In the genomic region with DNA sequence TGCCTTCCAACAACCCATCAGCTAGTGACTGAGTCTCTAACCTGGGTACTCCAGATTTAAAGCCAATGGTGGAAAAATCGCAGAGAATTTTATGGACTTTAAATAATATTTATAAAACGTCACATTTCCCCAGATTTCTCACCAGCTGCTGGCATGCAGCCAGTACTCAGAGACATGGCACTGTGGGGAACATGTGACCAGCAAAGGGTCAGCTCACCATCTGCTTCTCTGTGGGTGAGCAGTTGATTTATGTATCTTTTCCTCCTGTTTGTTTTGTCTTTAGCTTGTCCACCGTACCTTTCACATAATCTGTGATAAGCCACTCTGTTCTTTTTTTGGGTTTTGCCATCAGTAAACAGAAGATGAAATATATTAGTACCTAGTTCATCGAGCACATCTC, we compare ENCODE assay signal across 25 mouse cellular contexts.
DNase-seq lines count a peak whose midpoint lies in the region; ATAC-seq and TF ChIP-seq lines count a peak whose summit lies in the region.
"Had no signal": no experiment of that assay in that cellular context is flagged by ENCODE, and none has a peak within 500 bp of the region (broad histone marks: within the 10 kb centered on the region; RNA-seq: fewer than 3 reads in every experiment).

No protein-coding gene starts in this region.

- H3K4me1 ChIP-seq in forebrain, embryonic 14.5 days (ENCODE audit: control insufficient read depth, insufficient read depth, low read length), result no peaks in the 10 kb centered on the region
- H3K4me1 ChIP-seq in forebrain, embryonic 10.5 days, result no peaks in the 10 kb centered on the region
- H3K4me1 ChIP-seq in lung, embryonic 14.5 days (ENCODE audit: insufficient read depth), result no peaks in the 10 kb centered on the region
- H3K4me1 ChIP-seq: embryonic facial prominence, embryonic 15.5 days; limb, embryonic 13.5 days; liver, embryonic 13.5 days; midbrain, embryonic 13.5 days; neural tube, embryonic 15.5 days; stomach, embryonic 15.5 days had no signal

- H3K9ac ChIP-seq in forebrain, embryonic 14.5 days (ENCODE audit: low read length), result no peak overlapping the region
- H3K9ac ChIP-seq in lung, embryonic 14.5 days, result no peak overlapping the region
- H3K9ac ChIP-seq: embryonic facial prominence, embryonic 15.5 days; limb, embryonic 13.5 days; liver, embryonic 13.5 days; lung, embryonic 15.5 days; midbrain, embryonic 13.5 days; neural tube, embryonic 15.5 days; stomach, embryonic 15.5 days had no signal

- H3K27ac ChIP-seq in forebrain, embryonic 14.5 days (ENCODE audit: low read depth, low read length), result no peak overlapping the region
- H3K27ac ChIP-seq in forebrain, embryonic 10.5 days, result no peak overlapping the region
- no peak overlapping the region for H3K27ac ChIP-seq in lung, embryonic 14.5 days (ENCODE audit: low read depth)
- H3K27ac ChIP-seq: embryonic facial prominence, embryonic 15.5 days; heart, embryonic 10.5 days; limb, embryonic 13.5 days; liver, embryonic 13.5 days; lung, embryonic 15.5 days; midbrain, embryonic 13.5 days; neural tube, embryonic 15.5 days; stomach, embryonic 15.5 days had no signal

- 76% methylated on average over 4 of the region's 4 CpGs for WGBS in forebrain, embryonic 14.5 days
- 88% methylated on average over 4 of the region's 4 CpGs for WGBS in forebrain, embryonic 10.5 days
- 33% methylated on average over 4 of the region's 4 CpGs for WGBS in lung, embryonic 14.5 days

- ATAC-seq in forebrain, embryonic 14.5 days, result no peak; the same call in 1 of the 2 replicates
- no peak for ATAC-seq in lung, embryonic 14.5 days (ENCODE audit: insufficient read depth)
- ATAC-seq: CD4-positive, CD25-positive, alpha-beta regulatory T cell, adult 4 months; inflammation-experienced regulatory T-cells, adult 6 months; midbrain, embryonic 13.5 days had no signal

- TF ChIP-seq CTCF in lung, embryonic 14.5 days (IDR thresholded peaks at IDR 0.05; ENCODE audit: low read depth), result no peak

- peaks cover 47% of the 10 kb centered on the region for H3K36me3 ChIP-seq in forebrain, embryonic 14.5 days (ENCODE audit: control insufficient read depth, insufficient read depth, low read length)
- peaks cover 40% of the 10 kb centered on the region for H3K36me3 ChIP-seq in forebrain, embryonic 10.5 days (replicated peaks)
- peaks cover 73% of the 10 kb centered on the region for H3K36me3 ChIP-seq in lung, embryonic 14.5 days (ENCODE audit: insufficient read depth)

- peak; percentile 53 for DNase-seq in forebrain, embryonic 14.5 days (ENCODE audit: low spot score)
- DNase-seq in forebrain, embryonic 10.5 days (ENCODE audit: extremely low spot score, low spot score), result no peak
- DNase-seq in lung, embryonic 14.5 days, result peak; percentile 60
- no peak for DNase-seq in lung, postnatal 4 days
- peak; percentile 85 to 89 for DNase-seq in cerebellum, adult 18-20 months
- DNase-seq in cerebellum, postnatal 25 days, result peak; percentile 85 to 91
- no peak for DNase-seq in gastrocnemius, adult 8-10 months (ENCODE audit: low spot score in 2 of 2)
- DNase-seq in c-Kit-positive CD71-positive TER-119-positive erythroid progenitor cells, embryonic 14.5 days (ENCODE audit: low spot score), result no peak
- DNase-seq: adrenal gland, postnatal 25 days; gastrocnemius, postnatal 36 days; heart, postnatal 10 days; kidney, adult 8-10 months; layer of hippocampus, adult 9-11 months; liver, embryonic 13.5 days; thymus, adult 18-20 months; thymus, postnatal 4 days had no signal

- no peak overlapping the region for H3K4me3 ChIP-seq in forebrain, embryonic 14.5 days (ENCODE audit: low read depth, low read length)
- H3K4me3 ChIP-seq in forebrain, embryonic 10.5 days, result no peak overlapping the region
- H3K4me3 ChIP-seq in lung, embryonic 14.5 days (ENCODE audit: low read depth, low read length), result no peak overlapping the region
- H3K4me3 ChIP-seq: embryonic facial prominence, embryonic 15.5 days; heart, embryonic 10.5 days; limb, embryonic 13.5 days; liver, embryonic 13.5 days; lung, embryonic 15.5 days; midbrain, embryonic 13.5 days; neural tube, embryonic 15.5 days; stomach, embryonic 15.5 days had no signal

- no peaks in the 10 kb centered on the region for H3K9me3 ChIP-seq in forebrain, embryonic 14.5 days (replicated peaks; ENCODE audit: control insufficient read depth, low read length)
- no peaks in the 10 kb centered on the region for H3K9me3 ChIP-seq in forebrain, embryonic 10.5 days
- no peaks in the 10 kb centered on the region for H3K9me3 ChIP-seq in lung, embryonic 14.5 days (ENCODE audit: low read depth, low read length)
- H3K9me3 ChIP-seq: embryonic facial prominence, embryonic 15.5 days; heart, embryonic 10.5 days; limb, embryonic 13.5 days; liver, embryonic 13.5 days; lung, embryonic 15.5 days; midbrain, embryonic 13.5 days; neural tube, embryonic 15.5 days; stomach, embryonic 15.5 days had no signal

- H3K27me3 ChIP-seq in forebrain, embryonic 14.5 days (replicated peaks; ENCODE audit: control insufficient read depth, insufficient read depth, low read length), result no peaks in the 10 kb centered on the region
- no peaks in the 10 kb centered on the region for H3K27me3 ChIP-seq in forebrain, embryonic 10.5 days (ENCODE audit: poor library complexity, severe bottlenecking)
- H3K27me3 ChIP-seq in lung, embryonic 14.5 days (ENCODE audit: insufficient read depth, low read length), result no peaks in the 10 kb centered on the region
- H3K27me3 ChIP-seq: embryonic facial prominence, embryonic 15.5 days; limb, embryonic 13.5 days; liver, embryonic 13.5 days; lung, embryonic 15.5 days; midbrain, embryonic 13.5 days; neural tube, embryonic 15.5 days; stomach, embryonic 15.5 days had no signal

- H3K4me2 ChIP-seq in forebrain, embryonic 14.5 days (ENCODE audit: low read length), result no peak overlapping the region
- H3K4me2 ChIP-seq in lung, embryonic 14.5 days, result no peak overlapping the region
- H3K4me2 ChIP-seq: embryonic facial prominence, embryonic 15.5 days; limb, embryonic 13.5 days; liver, embryonic 13.5 days; lung, embryonic 15.5 days; midbrain, embryonic 13.5 days; neural tube, embryonic 15.5 days; stomach, embryonic 15.5 days had no signal

Comparison
In these comparisons a context has a peak if more than half of its experiments do, and no peak if none do; other contexts are left out.
1. DNase-seq: peak in forebrain, embryonic 14.5 days (single experiment), lung, embryonic 14.5 days (single experiment), cerebellum, adult 18-20 months (2 of 2) and cerebellum, postnatal 25 days (2 of 2); none in forebrain, embryonic 10.5 days (single experiment), lung, postnatal 4 days (0 of 2), gastrocnemius, adult 8-10 months (0 of 2) and c-Kit-positive CD71-positive TER-119-positive erythroid progenitor cells, embryonic 14.5 days (single experiment).